Mouse (Mus musculus) adrenal gland, postnatal 25 days (tissue): Measurements from ENCODE around the gene Ctdnep1. TPM values are rescaled to one million over a fixed set of nuclear protein-coding genes. Genes with fewer than 3 reads are reported as not detected.
A peak's percentile ranks its signal among the peaks of the same experiment; 100 is the strongest.
"Not testable (repeated sequence)": the region's sequence is repeated elsewhere in the genome, so short reads cannot be mapped to it uniquely, and the experiment has no call there.

Experiments used
- DNase-seq: peaks from one replicate; pipeline ENCODE4 v3.0.0; 2021; ENCODE audit warnings: mixed read lengths
- total RNA-seq: library from RNA; stranded (reverse); gene quantifications from 2 replicates; pipeline ENCODE4 v1.2.3, GENCODE M21; 2021

Ctdnep1 gene
- total RNA-seq, 1 experiment from 2014 or later = 123 TPM

- no peak for DNase-seq
Measured at GRCm38 (mm10) chr11:70012931-70013330, 32.0 kb downstream of the Ctdnep1 start.

- DNase-seq = no peak
Measured at GRCm38 (mm10) chr11:70013408-70013807, 32.5 kb downstream of the Ctdnep1 start.

GRCm38 (mm10) chr11:70014051-70014450 is 33.1 kb downstream of the Ctdnep1 start:
- DNase-seq = no peak

- DNase-seq = peak; percentile 90
Measured at GRCm38 (mm10) chr11:70014880-70015558, 34.1 kb downstream of the Ctdnep1 start, which contains the start of gene Acadvl. TSS of gene Acadvl (minus strand) at chr11:70015411.

- no peak for DNase-seq
Measured at GRCm38 (mm10) chr11:70015677-70016076, 34.7 kb downstream of the Ctdnep1 start.

DNA sequence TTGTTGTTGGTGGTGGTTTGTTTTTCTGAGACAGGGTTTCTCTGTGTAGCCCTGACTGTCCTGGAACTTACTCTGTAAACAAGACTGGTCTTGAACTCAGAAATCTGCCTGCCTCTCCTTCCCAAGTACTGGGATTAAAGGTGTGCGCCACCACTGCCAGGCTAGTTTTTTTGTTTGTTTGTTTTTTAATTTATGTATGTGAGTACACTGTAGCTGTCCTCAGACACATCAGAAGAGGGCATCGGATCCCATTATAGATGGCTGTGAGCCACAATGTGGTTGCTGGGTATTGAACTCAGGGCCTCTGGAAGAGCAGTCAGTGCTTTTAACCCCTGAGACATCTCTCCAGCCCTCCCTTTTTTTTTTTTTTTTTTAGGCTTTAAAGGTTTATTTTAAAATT is 35.2 kb downstream of the Ctdnep1 start:
- DNase-seq = not testable (repeated sequence)

DNA sequence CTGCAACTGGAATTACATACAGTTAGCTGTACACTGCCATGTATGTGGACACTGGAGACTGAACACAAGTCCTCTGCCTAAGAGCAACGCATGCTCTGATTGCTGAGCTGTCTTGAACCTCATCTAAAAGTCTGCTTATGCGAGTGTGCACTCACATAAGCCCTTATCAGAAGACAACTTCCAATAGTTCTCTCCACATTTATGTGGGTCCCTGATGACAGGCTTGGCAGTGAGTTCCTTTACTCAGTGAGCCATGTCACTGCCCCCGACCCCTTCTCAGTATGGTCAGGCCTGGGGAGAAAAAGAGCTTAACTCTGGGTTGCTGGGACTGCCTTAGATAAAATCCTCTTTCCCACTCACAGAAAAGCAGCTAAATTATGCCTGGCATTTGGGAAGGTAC is 35.7 kb downstream of the Ctdnep1 start, which contains the start of gene Dlg4:
Dlg4 (plus strand) TSS at position 274 of the 400 bp plus-strand sequence.
- no peak for DNase-seq

GRCm38 (mm10) chr11:70017199-70017767 is 36.3 kb downstream of the Ctdnep1 start:
- DNase-seq = no peak

DNA sequence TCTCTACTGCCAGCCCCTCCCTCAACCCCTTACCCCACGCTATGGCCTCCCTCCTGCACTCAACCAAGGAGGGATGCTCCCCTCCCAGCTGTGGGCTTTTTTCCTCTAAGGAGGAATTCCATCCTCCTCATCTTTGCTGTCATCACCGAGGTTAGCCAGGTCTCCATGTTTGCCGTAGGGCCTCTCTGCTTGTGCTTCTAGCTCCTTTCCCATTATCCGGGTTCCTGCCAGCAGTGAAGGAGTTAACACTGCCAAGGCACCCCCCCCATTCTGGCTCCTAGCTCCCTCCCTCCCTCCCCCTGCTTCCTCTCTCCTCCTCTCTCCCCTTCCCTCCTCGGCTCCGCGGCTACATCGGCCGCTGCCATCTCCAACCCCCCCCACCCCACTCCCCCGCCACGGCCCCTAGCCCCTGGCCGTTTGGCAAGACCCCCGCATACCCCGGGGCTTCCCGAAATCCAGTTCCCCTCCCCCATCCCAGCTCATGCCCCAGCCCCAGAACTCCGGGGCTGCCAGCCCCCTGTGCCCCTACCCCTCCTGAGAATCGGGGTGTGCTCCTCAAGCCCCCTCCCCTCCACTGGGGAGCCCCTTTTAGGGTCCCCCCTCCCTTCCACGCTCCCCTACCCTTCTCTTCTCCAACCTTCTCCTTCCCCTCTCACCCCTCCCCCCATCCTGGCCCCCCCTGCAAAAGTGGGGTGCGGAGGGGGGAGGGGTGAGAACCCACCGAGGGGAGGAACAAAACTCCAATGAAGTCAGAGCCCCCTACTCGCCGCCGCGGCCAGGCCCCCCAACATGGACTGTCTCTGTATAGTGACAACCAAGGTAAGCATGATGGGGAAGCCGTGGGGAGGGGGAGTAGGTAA is 37.4 kb downstream of the Ctdnep1 start:
- DNase-seq = peak; percentile 47

DNA sequence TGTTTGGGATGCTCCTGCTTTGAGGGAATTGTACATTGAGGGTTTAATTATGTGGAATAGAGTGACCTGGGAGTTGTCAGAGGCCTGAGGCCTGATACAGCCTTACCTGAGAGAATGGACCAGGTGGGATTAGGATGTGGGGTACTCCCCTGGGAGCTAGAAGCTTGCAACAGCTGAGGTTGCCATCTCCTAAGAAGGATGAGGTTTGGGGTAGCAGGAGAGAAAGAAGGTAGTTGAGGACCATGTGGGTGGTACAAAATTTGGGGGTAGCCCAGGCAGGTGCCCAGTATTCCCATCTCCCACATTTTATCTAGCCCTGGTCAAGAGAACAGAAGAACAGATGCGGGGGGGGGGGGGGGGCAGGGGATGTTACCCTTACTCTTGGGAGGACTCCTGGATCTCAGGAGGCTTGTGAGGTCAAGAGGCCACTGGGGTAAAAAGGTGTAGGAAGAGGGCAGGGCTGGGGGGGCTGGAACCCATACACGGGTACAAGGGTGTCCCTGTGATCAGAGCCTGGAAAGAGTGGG is 38.6 kb downstream of the Ctdnep1 start:
- DNase-seq = no peak

- DNase-seq = no peak
Measured at GRCm38 (mm10) chr11:70020022-70020631, 39.2 kb downstream of the Ctdnep1 start.

- peak; percentile 53 for DNase-seq
Measured at GRCm38 (mm10) chr11:70020731-70021263, 39.8 kb downstream of the Ctdnep1 start.

GRCm38 (mm10) chr11:70021264-70022132 is 40.5 kb downstream of the Ctdnep1 start:
- peak; percentile 95 for DNase-seq

- peak; percentile 45 for DNase-seq
Measured at GRCm38 (mm10) chr11:70023481-70024150, 42.7 kb downstream of the Ctdnep1 start.

DNA sequence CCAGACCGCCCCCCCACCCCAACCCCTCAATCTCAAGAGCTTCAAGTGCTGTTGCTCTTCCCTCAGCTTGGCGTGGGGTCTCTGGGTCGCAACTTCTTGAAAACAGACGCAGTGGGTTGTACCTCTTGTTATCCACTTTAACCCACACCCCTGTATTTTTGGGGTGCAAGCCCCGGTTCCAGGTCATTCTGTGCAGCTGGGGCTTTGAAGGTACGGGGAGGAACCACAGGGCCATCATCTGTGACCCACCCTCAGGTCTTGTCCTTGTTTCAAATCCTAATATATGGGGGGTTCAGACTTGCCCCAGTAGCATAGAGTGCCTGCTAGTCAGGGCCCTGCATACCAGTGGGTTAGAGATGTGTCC is 43.2 kb downstream of the Ctdnep1 start:
- no peak for DNase-seq

DNA sequence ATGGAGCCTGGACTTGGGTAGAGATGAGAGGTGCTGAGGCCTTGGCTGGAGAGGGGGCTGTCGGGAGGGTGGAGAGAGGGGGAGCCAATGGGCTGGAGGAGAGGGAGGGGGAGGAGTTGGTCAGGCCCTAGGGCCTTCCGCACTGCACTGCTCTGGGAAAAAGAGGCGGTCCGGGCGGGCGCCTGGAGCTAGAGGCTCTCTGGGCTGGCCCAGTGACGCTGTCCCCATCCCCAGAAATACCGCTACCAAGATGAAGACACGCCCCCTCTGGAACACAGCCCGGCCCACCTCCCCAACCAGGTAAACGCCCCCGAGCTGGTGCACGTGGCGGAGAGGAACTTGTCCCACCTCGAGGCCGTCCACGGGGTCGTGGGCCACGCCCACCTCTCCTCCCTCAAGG is 45.7 kb downstream of the Ctdnep1 start:
- peak; percentile 28 for DNase-seq

DNA sequence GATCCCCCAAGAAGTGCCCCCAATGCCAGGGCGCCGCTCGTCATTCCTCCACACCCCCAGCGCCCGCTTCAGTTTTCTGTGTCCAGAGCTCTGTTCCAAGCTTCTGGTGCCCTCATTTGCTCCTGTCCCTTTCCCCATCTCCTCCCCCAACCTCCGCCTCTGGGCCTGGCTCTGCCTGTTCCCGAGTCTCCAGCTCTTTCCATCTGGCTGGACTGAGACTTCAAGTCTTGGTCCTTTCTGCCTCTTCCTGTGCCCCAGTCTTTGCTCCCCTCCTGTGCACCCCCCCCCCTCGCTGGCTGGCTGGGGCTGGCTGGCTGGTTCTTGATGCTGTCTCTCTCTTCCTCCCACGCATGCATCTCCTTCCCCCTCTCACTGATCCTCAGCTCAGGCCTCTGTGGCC is 46.4 kb downstream of the Ctdnep1 start:
- no peak for DNase-seq

DNA sequence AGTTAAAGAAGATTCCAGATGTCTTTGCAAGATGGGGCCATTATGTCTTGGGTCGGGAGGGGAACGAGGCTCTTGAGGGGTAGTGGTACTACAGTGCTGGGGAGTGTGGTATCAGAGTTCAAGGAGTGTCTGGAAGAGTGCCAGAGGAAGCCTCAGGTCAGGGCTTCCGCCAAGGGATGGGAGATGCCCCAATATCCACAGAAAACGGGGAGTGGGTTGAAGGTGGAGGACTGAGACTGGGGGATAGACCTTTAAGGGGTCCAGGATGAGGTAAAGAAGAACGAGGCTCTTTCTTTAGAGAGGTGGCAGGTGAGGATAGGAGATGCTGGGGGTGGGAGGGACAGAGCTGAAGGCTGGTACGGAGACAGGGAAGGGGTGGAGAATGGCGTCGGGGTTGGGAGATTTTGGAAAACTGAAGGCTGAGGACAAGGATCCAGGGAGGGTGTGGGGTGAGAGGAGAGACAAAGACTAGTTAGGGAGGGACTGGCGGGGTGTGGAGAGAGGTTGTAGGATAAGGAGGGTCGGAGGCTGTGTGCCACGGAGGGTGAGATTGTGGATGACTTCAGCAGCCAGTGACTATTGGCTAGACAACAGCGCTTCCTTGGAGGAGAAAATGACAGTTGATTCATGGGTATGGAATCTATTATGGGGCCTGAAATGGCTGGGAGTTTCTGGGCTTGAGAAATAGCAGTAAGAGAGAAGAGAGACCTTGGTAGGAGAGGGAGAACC is 47.6 kb downstream of the Ctdnep1 start:
- DNase-seq = no peak

DNA sequence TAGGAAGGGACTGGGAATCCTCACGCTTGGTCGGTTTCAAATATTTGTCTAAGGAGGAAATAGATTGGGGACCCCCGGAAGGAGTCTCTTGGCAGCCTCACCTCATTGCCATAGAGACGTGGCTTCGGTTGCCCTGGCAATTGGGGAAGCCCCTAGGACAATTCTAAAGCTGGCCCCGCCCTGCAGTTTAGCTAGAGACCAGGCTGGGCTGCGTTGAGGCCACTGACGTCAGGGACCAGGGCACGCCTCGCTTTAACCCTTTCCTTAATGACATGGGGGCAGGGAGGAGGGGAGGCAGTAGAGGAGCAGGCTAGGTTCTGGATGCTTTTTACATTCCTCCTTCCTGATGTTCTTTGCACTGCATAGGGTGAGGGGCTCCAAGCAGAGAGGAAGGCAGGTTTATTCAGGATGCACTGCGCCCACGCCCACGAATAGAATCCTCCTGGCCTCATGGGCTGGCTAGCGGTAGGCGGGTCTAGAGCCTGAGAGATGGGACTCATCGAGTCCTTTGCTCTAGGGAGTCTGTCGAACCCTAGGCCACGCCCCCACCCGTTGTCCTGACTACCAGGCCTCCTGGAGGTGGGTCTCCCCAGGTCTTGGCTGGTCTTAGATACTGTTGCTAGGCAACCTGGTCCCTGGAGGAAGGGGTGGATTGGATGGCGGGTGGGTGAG is 48.3 kb downstream of the Ctdnep1 start:
- DNase-seq = peak; percentile 56
